Mouse (Mus musculus) left cerebral cortex, adult 2 months (tissue): ENCODE results near the gene Nebl. TPM values are rescaled to one million over a fixed set of nuclear protein-coding genes. Genes with fewer than 3 reads are reported as not detected.

ENCODE experiments used
- DNase-seq, 2 experiments: peaks; one replicate each; pipeline ENCODE4 v3.0.0; 2021 to 2022; ENCODE audit warnings: low spot score in 2 of 2, mixed read lengths in 1 of 2; ENCODE audit errors: extremely low spot score in 1 of 2
- H3K27ac ChIP-seq: fragments of 200-600 bp; 2 replicates; pipeline ENCODE4 v1.8.1; 2022
- H3K4me3 ChIP-seq: fragments of 200-600 bp; 2 replicates; pipeline ENCODE4 v1.8.1; 2022
- CTCF ChIP-seq: fragments of 200-600 bp; IDR thresholded peaks from 2 replicates; pipeline ENCODE4 v1.8.1; 2022; ENCODE audit warnings: antibody characterized with exemption, mild to moderate bottlenecking, moderate library complexity
- intact Hi-C: fragments of 180-260 bp; cut with DNase I; formaldehyde crosslinking; loops from one replicate; pipeline ENCODE4 v1.15.1; 2025
- total RNA-seq, 2 experiments: library from RNA; stranded (reverse); gene quantifications; 2 replicates each; pipeline ENCODE4 v1.2.3; 2021

Gene Nebl
- total RNA-seq, 2 experiments from 2014 or later, result 80.3 to 80.9 TPM

- peak; percentile 48 for TF ChIP-seq CTCF
- no peak overlapping the region for H3K27ac ChIP-seq
- H3K4me3 ChIP-seq, result no peak overlapping the region
- intact Hi-C loops, result loop anchor here (2.0 kb wide), 1 partner anchor 1056 kb away; no protein-coding TSS in a partner anchor
- no peak for DNase-seq
Observed at GRCm38 (mm10) chr2:17414324-17414723, 316.9 kb downstream of the Nebl start.

- peak in 1 of 2 experiments; percentile 23 for DNase-seq
- no peak overlapping the region for H3K4me3 ChIP-seq
- no peak for TF ChIP-seq CTCF
Observed at GRCm38 (mm10) chr2:17413496-17414268, 317.6 kb downstream of the Nebl start.

GRCm38 (mm10) chr2:17409276-17409675 is 322.0 kb downstream of the Nebl start:
- no peak for DNase-seq
- Histone ChIP-seq H3K27ac (no peak overlapping the region), H3K4me3 (no peak overlapping the region)
- no peak for TF ChIP-seq CTCF
- intact Hi-C loops, result no loop called here

More at GRCm38 (mm10) chr2:17413496-17414268, 317.6 kb downstream of the Nebl start:
- intact Hi-C loops, result loop anchor here (2.0 kb wide), 1 partner anchor 1055 kb away; no protein-coding TSS in a partner anchor
- H3K27ac ChIP-seq, result no peak overlapping the region

- DNase-seq, result no peak
- intact Hi-C loops, result no loop called here
- Histone ChIP-seq H3K27ac (no peak overlapping the region), H3K4me3 (no peak overlapping the region)
- no peak for TF ChIP-seq CTCF
Observed at GRCm38 (mm10) chr2:17405899-17406531, 325.2 kb downstream of the Nebl start.

- Histone ChIP-seq H3K27ac (no peak overlapping the region), H3K4me3 (no peak overlapping the region)
- TF ChIP-seq CTCF, result no peak
- no peak for DNase-seq
- intact Hi-C loops, result no loop called here
Observed at GRCm38 (mm10) chr2:17402511-17402910, 328.8 kb downstream of the Nebl start.

GRCm38 (mm10) chr2:17396235-17396634 is 335.0 kb downstream of the Nebl start:
- DNase-seq, result no peak
- Histone ChIP-seq H3K4me3 (no peak overlapping the region), H3K27ac (no peak overlapping the region)
- intact Hi-C loops, result no loop called here
- no peak for TF ChIP-seq CTCF

- TF ChIP-seq CTCF, result no peak
- no peak for DNase-seq
- Histone ChIP-seq H3K27ac (no peak overlapping the region), H3K4me3 (no peak overlapping the region)
- intact Hi-C loops, result no loop called here
Observed at GRCm38 (mm10) chr2:17391389-17391788, 339.9 kb downstream of the Nebl start.

- TF ChIP-seq CTCF, result no peak
- Histone ChIP-seq H3K4me3 (no peak overlapping the region), H3K27ac (no peak overlapping the region)
- no peak for DNase-seq
- intact Hi-C loops, result no loop called here
Observed at GRCm38 (mm10) chr2:17390513-17391200, 340.6 kb downstream of the Nebl start.

GRCm38 (mm10) chr2:17389886-17390285 is 341.4 kb downstream of the Nebl start:
- intact Hi-C loops, result no loop called here
- Histone ChIP-seq H3K27ac (no peak overlapping the region), H3K4me3 (no peak overlapping the region)
- TF ChIP-seq CTCF, result no peak
- DNase-seq, result no peak

GRCm38 (mm10) chr2:17389379-17389778 is 341.9 kb downstream of the Nebl start:
- DNase-seq, result no peak
- no peak overlapping the region for H3K27ac ChIP-seq
- H3K4me3 ChIP-seq, result no peak overlapping the region
- no peak for TF ChIP-seq CTCF
- intact Hi-C loops, result no loop called here

- Histone ChIP-seq H3K4me3 (no peak overlapping the region), H3K27ac (no peak overlapping the region)
- TF ChIP-seq CTCF, result no peak
- intact Hi-C loops, result no loop called here
- DNase-seq, result no peak
Observed at GRCm38 (mm10) chr2:17382227-17382626, 349.0 kb downstream of the Nebl start.

- Histone ChIP-seq H3K27ac (no peak overlapping the region), H3K4me3 (no peak overlapping the region)
- intact Hi-C loops, result no loop called here
- DNase-seq, result no peak
- TF ChIP-seq CTCF, result no peak
Observed at GRCm38 (mm10) chr2:17375916-17376315, 355.3 kb downstream of the Nebl start.
